Comparison of ENCODE assay signal across 9 mouse cellular contexts in genomic region chr14:45462875-45463475, GRCm38 (mm10). TPM values are rescaled to one million over a fixed set of nuclear protein-coding genes. Genes with fewer than 3 reads are reported as not detected.
DNase-seq lines count a peak whose midpoint lies in the region; ATAC-seq and TF ChIP-seq lines count a peak whose summit lies in the region.
"Had no signal": no experiment of that assay in that cellular context is flagged by ENCODE, and none has a peak within 500 bp of the region (broad histone marks: within the 10 kb centered on the region; RNA-seq: fewer than 3 reads in every experiment).

No protein-coding gene starts in this region.

- no peak for TF ChIP-seq CTCF in heart, postnatal 0 days (IDR thresholded peaks at IDR 0.05; ENCODE audit: low read depth)

- no peak for TF ChIP-seq EP300 in heart, postnatal 0 days (IDR thresholded peaks at IDR 0.05; ENCODE audit: low read depth)

- WGBS in heart, embryonic 11.5 days (ENCODE audit: insufficient replicate concordance), result 62% methylated on average over 10 of the region's 10 CpGs
- 74% methylated on average over 10 of the region's 10 CpGs for WGBS in heart, postnatal 0 days
- 35% methylated on average over 10 of the region's 10 CpGs for WGBS in midbrain, embryonic 11.5 days

- H3K27ac ChIP-seq in heart, embryonic 11.5 days (ENCODE audit: low read depth, low read length), result peak overlapping the region; percentile 91
- peak overlapping the region; percentile 85 for H3K27ac ChIP-seq in heart, postnatal 0 days (ENCODE audit: low read depth)
- peak overlapping the region; percentile 65 for H3K27ac ChIP-seq in midbrain, embryonic 11.5 days (ENCODE audit: low read depth, low read length)

- intact Hi-C loops in heart, postnatal 14 days (cut with DNase I), result no loop called here
- intact Hi-C loops in gastrocnemius, postnatal 14 days (cut with DNase I; ENCODE audit: low total_unique reads), result no loop called here

- no peaks in the 10 kb centered on the region for H3K27me3 ChIP-seq in heart, embryonic 11.5 days (ENCODE audit: control insufficient read depth, insufficient read depth, low read length)
- H3K27me3 ChIP-seq in heart, postnatal 0 days (ENCODE audit: control insufficient read depth, insufficient read depth, low read length), result no peaks in the 10 kb centered on the region
- no peaks in the 10 kb centered on the region for H3K27me3 ChIP-seq in midbrain, embryonic 11.5 days (ENCODE audit: control insufficient read depth, insufficient read depth, low read length)

- H3K4me3 ChIP-seq in heart, embryonic 11.5 days (ENCODE audit: low read depth, low read length), result no peak overlapping the region
- H3K4me3 ChIP-seq in heart, postnatal 0 days (ENCODE audit: low read depth, low read length), result no peak overlapping the region
- H3K4me3 ChIP-seq in midbrain, embryonic 11.5 days (ENCODE audit: low read depth, low read length), result no peak overlapping the region

- H3K36me3 ChIP-seq in heart, embryonic 11.5 days (ENCODE audit: control insufficient read depth, insufficient read depth, low read length), result peaks cover 46% of the 10 kb centered on the region
- H3K36me3 ChIP-seq in heart, postnatal 0 days (replicated peaks; ENCODE audit: control insufficient read depth, insufficient read depth, low read length), result peaks cover 87% of the 10 kb centered on the region
- H3K36me3 ChIP-seq in midbrain, embryonic 11.5 days (ENCODE audit: control insufficient read depth, insufficient read depth, low read length), result peaks cover 3% of the 10 kb centered on the region

- H3K9ac ChIP-seq in heart, embryonic 11.5 days (ENCODE audit: low read depth, low read length), result peak overlapping the region; percentile 46; the same call in 1 of the 2 replicates
- no peak overlapping the region for H3K9ac ChIP-seq in heart, postnatal 0 days (replicated peaks; ENCODE audit: low read depth, low read length)
- peak overlapping the region; percentile 44 for H3K9ac ChIP-seq in midbrain, embryonic 11.5 days (ENCODE audit: low read length)

- H3K4me1 ChIP-seq in heart, embryonic 11.5 days (ENCODE audit: control insufficient read depth, insufficient read depth, low read length), result peaks cover 18% of the 10 kb centered on the region
- H3K4me1 ChIP-seq in heart, postnatal 0 days (ENCODE audit: control insufficient read depth, insufficient read depth), result no peaks in the 10 kb centered on the region
- peaks cover 16% of the 10 kb centered on the region for H3K4me1 ChIP-seq in midbrain, embryonic 11.5 days (ENCODE audit: control insufficient read depth, insufficient read depth, low read length)

- no peaks in the 10 kb centered on the region for H3K9me3 ChIP-seq in heart, embryonic 11.5 days (replicated peaks; ENCODE audit: control insufficient read depth, low read length)
- no peaks in the 10 kb centered on the region for H3K9me3 ChIP-seq in heart, postnatal 0 days (replicated peaks; ENCODE audit: control insufficient read depth, low read length)
- H3K9me3 ChIP-seq in midbrain, embryonic 11.5 days (ENCODE audit: control insufficient read depth, low read length), result no peaks in the 10 kb centered on the region

- no peak overlapping the region for H3K4me2 ChIP-seq in heart, embryonic 11.5 days
- no peak overlapping the region for H3K4me2 ChIP-seq in heart, postnatal 0 days (ENCODE audit: low read depth, low read length)
- no peak overlapping the region for H3K4me2 ChIP-seq in midbrain, embryonic 11.5 days

- no peak for ATAC-seq in heart, embryonic 11.5 days (replicated peaks; ENCODE audit: insufficient number of reproducible peaks, low FRiP score, low TSS enrichment)
- no peak for ATAC-seq in heart, postnatal 0 days (ENCODE audit: insufficient read depth, low read depth)
- peak; percentile 65 for ATAC-seq in midbrain, embryonic 11.5 days (ENCODE audit: low FRiP score)
- no peak for ATAC-seq in granulocyte monocyte progenitor cell, adult 5-6 weeks (replicated peaks; ENCODE audit: poor library complexity, severe bottlenecking)

- no peak for DNase-seq in heart, postnatal 14 days
- DNase-seq in Muller cell, postnatal 12 days (ENCODE audit: inconsistent ontology term), result peak; percentile 26
- no peak for DNase-seq in heart, postnatal 0 days (ENCODE audit: low spot score)
- no peak for DNase-seq in midbrain, embryonic 11.5 days (ENCODE audit: low spot score, missing footprints)
- DNase-seq in right cerebral cortex, postnatal 10 days (ENCODE audit: low spot score in 2 of 2), result no peak
- DNase-seq in gastrocnemius, postnatal 14 days, result no peak
- DNase-seq: right cerebral cortex, postnatal 25 days had no signal

RNA-seq across cellular contexts. Expression of gene Gnpnat1, which starts 58.3 kb away (rescaled TPM):
- 36.8 and 38.0 TPM in 2 replicates for polyA plus RNA-seq in heart, embryonic 11.5 days (2014; fragmentation: Nextera tagmentation; extraction: Ambion mirVana)
- 10 to 100 TPM; 10.2 to 11.9 TPM for total RNA-seq in heart, postnatal 14 days (2021)
- total RNA-seq in heart, postnatal 0 days (2014; rRNA removed; ENCODE audit: low replicate concordance), result 5.3 and 11.0 TPM in 2 replicates
- polyA plus RNA-seq in heart, postnatal 0 days (2015; fragmentation: Nextera tagmentation; extraction: Ambion mirVana), result 18.6 and 22.1 TPM in 2 replicates
- 42.7 and 46.6 TPM in 2 replicates for polyA plus RNA-seq in midbrain, embryonic 11.5 days (2014; fragmentation: Nextera tagmentation; extraction: Ambion mirVana)
- total RNA-seq in granulocyte monocyte progenitor cell, adult 5-6 weeks (2014; fragmentation: Nextera tagmentation), result 42.0 and 72.4 TPM in 2 replicates
- total RNA-seq in granulocyte monocyte progenitor cell, adult 5-6 weeks (2017), result 30.2 and 50.2 TPM in 2 replicates
- total RNA-seq in gastrocnemius, postnatal 14 days (2021), result 10 to 100 TPM in 1 of 2 experiments, 1 to 10 TPM in 1; 9.5 to 12.3 TPM
